Mouse (Mus musculus) limb, embryonic 11.5 days (tissue): Measurements from ENCODE around the gene Dnah2. TPM values are rescaled to one million over a fixed set of nuclear protein-coding genes. Genes with fewer than 3 reads are reported as not detected.
"Not testable (repeated sequence)": the region's sequence is repeated elsewhere in the genome, so short reads cannot be mapped to it uniquely, and the experiment has no call there.

Source experiments
- ATAC-seq: fragments of 200-750 bp; cut with Nextera tagmentation; 2 replicates; pipeline ENCODE4 v1.8.0; 2017; ENCODE audit warnings: low read depth; ENCODE audit not compliant: insufficient number of reproducible peaks, low FRiP score, low TSS enrichment
- DNase-seq: peaks from one replicate; pipeline ENCODE4 v3.0.0-alpha.2; 2015; ENCODE audit warnings: low spot score
- H3K27ac ChIP-seq: fragments of 300-500 bp; sonication (generic); replicated peaks from 2 replicates; pipeline ENCODE4 v1.5.1; 2014; ENCODE audit warnings: low read depth, mild to moderate bottlenecking, low read length
- H3K27me3 ChIP-seq: fragments of 300-500 bp; sonication (generic); 2 replicates; pipeline ENCODE4 v1.6.1; 2014; ENCODE audit warnings: mild to moderate bottlenecking, low read length, mixed read lengths; ENCODE audit not compliant: control insufficient read depth, insufficient read depth
- H3K36me3 ChIP-seq: fragments of 300-500 bp; sonication (generic); 2 replicates; pipeline ENCODE4 v1.6.1; 2014; ENCODE audit warnings: mild to moderate bottlenecking, low read length, moderate library complexity, mixed read lengths; ENCODE audit not compliant: control insufficient read depth, insufficient read depth
- H3K4me1 ChIP-seq: fragments of 300-500 bp; sonication (generic); 2 replicates; pipeline ENCODE4 v1.6.1; 2014; ENCODE audit warnings: low read length, mixed read lengths; ENCODE audit not compliant: control insufficient read depth, insufficient read depth
- H3K4me2 ChIP-seq: fragments of 300-500 bp; sonication (generic); 2 replicates; pipeline ENCODE4 v1.6.1; 2014; ENCODE audit warnings: low read depth, mild to moderate bottlenecking, moderate library complexity; ENCODE audit not compliant: severe bottlenecking
- H3K4me3 ChIP-seq: fragments of 300-500 bp; sonication (generic); 2 replicates; pipeline ENCODE4 v1.5.1; 2014; ENCODE audit warnings: low read depth, low read length
- H3K9ac ChIP-seq: fragments of 300-500 bp; sonication (generic); 2 replicates; pipeline ENCODE4 v1.6.1; 2014; ENCODE audit warnings: mild to moderate bottlenecking, low read length
- H3K9me3 ChIP-seq: fragments of 300-500 bp; sonication (generic); 2 replicates; pipeline ENCODE4 v1.6.1; 2016; ENCODE audit warnings: low read length; ENCODE audit not compliant: control insufficient read depth
- WGBS: fragments of 180-500 bp; shearing (Covaris S2); extraction: QIAGEN DNeasy Blood & Tissue Kit; methylation state at CpG from one replicate; pipeline ENCODE4 v1.1.7; 2014; 5-methylcytosine and 5-hydroxymethylcytosine counted together
- polyA plus RNA-seq: library from polyadenylated mRNA; unstranded; fragments of >200 nt; fragmentation: Nextera tagmentation; extraction: Ambion mirVana; gene quantifications from 2 replicates; pipeline ENCODE4 v1.2.1, GENCODE M21; 2014

The Dnah2 gene
- polyA plus RNA-seq, 1 experiment from 2014 or later = 0.87 TPM

DNA sequence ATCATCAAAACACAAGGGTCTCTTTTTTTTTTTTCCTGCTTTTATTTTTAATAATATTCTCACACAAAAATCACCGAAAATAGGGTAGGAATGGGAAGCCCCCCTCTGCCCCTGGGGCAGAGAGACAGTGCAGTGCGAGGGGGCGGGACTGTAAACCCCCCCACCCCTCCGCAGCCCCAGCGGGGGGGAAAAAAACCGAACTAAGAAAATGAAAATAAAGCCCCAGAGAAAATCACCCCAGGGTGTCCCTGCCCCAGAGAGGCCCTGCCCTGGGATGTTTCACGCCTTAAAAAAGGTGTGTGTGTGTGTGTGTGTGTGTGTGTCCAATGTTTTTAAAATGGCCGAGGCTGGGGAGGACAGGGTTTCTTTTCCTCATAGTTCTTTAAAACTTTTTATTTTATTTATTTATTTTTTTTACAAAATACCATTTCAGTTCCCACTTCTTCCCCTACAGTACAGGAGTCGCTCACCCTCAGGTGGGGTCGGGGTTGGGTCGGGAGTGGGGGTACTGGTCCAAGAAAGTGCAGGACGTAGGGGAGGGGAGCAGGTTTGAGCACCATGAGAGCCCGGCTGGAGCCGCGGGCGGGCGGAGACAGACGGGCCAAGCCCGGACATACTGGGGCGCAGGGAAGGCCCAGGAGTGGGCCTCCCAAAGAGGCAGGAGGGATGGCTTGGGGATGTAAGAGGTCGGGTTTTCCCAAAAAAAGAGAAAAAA lies 150.3 kb downstream of the Dnah2 start:
- Histone ChIP-seq H3K27me3 (no peaks in the 10 kb centered on the region), H3K9me3 (no peaks in the 10 kb centered on the region), H3K27ac (no peak overlapping the region), H3K4me2 (peak overlapping the region; percentile 56), H3K4me1 (peaks cover 42% of the 10 kb centered on the region), H3K36me3 (peaks cover 28% of the 10 kb centered on the region), H3K9ac (no peak overlapping the region; the same call in 1 of the 2 replicates), H3K4me3 (0 out of 2 replicates have a peak overlapping the region, but pooled peaks have one; percentile 62)
- 14% methylated on average over 21 of the region's 21 CpGs for WGBS
- DNase-seq = peak; percentile 45
- ATAC-seq = no peak

- H3K9ac ChIP-seq = peak within 1 kb of the TSS; percentile 67
- peak within 1 kb of the TSS; percentile 49 for H3K27ac ChIP-seq
- H3K4me1 ChIP-seq = peaks cover 42% of the 10 kb centered on the region
- H3K4me2 ChIP-seq = peak within 1 kb of the TSS; percentile 80
- DNase-seq (peak; percentile 73), ATAC-seq (peak; percentile 32; the same call in 1 of the 2 replicates)
- peak within 1 kb of the TSS; percentile 62 for H3K4me3 ChIP-seq
- 6% methylated on average over 16 of the region's 16 CpGs for WGBS
- no peaks in the 10 kb centered on the region for H3K9me3 ChIP-seq
- H3K36me3 ChIP-seq = peaks cover 24% of the 10 kb centered on the region
- no peaks in the 10 kb centered on the region for H3K27me3 ChIP-seq
Measured at GRCm38 (mm10) chr11:69398059-69398458, 150.9 kb downstream of the Dnah2 start, which contains the start of gene Tmem88. Gene Tmem88, minus strand, starts transcription at chr11:69398234.

GRCm38 (mm10) chr11:69397581-69398057 lies 151.3 kb downstream of the Dnah2 start:
- Histone ChIP-seq H3K9ac (peak overlapping the region; percentile 67), H3K27ac (peak overlapping the region; percentile 49), H3K4me3 (peak overlapping the region; percentile 62), H3K36me3 (peaks cover 24% of the 10 kb centered on the region), H3K4me1 (peaks cover 42% of the 10 kb centered on the region), H3K27me3 (no peaks in the 10 kb centered on the region), H3K4me2 (peak overlapping the region; percentile 56), H3K9me3 (no peaks in the 10 kb centered on the region)
- ATAC-seq (no peak), DNase-seq (peak; percentile 63)
- WGBS = 11% methylated on average over 24 of the region's 24 CpGs

DNA sequence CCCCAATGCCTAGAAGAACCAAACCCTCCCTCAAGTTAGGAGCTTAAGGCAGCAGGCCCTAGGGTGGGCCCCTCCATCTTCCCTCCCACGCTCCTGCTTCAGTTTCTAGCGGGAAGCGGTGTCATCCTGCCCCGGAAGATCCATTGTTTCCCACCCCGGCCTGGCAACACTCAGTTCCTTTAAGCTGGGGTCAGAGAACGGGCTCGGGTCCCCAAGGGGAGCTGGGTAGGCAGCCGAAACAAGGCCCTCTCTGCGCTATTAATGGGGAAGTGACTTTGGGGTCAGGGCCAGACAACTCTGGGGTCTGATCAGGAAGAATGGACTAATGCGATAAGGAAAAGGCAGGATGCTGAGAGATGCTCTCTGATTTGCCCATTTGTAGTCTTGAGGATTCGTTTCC lies 152.1 kb downstream of the Dnah2 start:
- Histone ChIP-seq H3K9ac (no peak overlapping the region), H3K4me2 (peak overlapping the region; percentile 80), H3K9me3 (no peaks in the 10 kb centered on the region), H3K27me3 (no peaks in the 10 kb centered on the region), H3K4me3 (peak overlapping the region; percentile 62; the same call in 1 of the 2 replicates), H3K4me1 (peaks cover 42% of the 10 kb centered on the region), H3K27ac (no peak overlapping the region; the same call in 1 of the 2 replicates), H3K36me3 (peaks cover 21% of the 10 kb centered on the region)
- 45% methylated on average over 11 of the region's 11 CpGs for WGBS
- DNase-seq = peak; percentile 39
- ATAC-seq = no peak

- no peaks in the 10 kb centered on the region for H3K27me3 ChIP-seq
- peaks cover 36% of the 10 kb centered on the region for H3K4me1 ChIP-seq
- peak overlapping the region; percentile 90 for H3K27ac ChIP-seq
- peaks cover 12% of the 10 kb centered on the region for H3K36me3 ChIP-seq
- H3K9ac ChIP-seq = peak overlapping the region; percentile 90
- DNase-seq (peak; percentile 96), ATAC-seq (peak; percentile 78)
- H3K4me3 ChIP-seq = peak overlapping the region; percentile 62
- no peaks in the 10 kb centered on the region for H3K9me3 ChIP-seq
- peak overlapping the region; percentile 80 for H3K4me2 ChIP-seq
- under 1% methylated on average over 48 of the region's 48 CpGs for WGBS
Measured at GRCm38 (mm10) chr11:69395634-69396373, 153.1 kb downstream of the Dnah2 start.

- Histone ChIP-seq H3K4me2 (peak within 1 kb of the TSS; percentile 80), H3K9ac (peak within 1 kb of the TSS; percentile 90), H3K4me3 (peak within 1 kb of the TSS; percentile 62), H3K4me1 (peaks cover 33% of the 10 kb centered on the region), H3K27ac (peak within 1 kb of the TSS; percentile 90)
- not testable (repeated sequence) for H3K27me3 ChIP-seq, H3K36me3 ChIP-seq, H3K9me3 ChIP-seq
- under 1% methylated on average over 20 of the region's 24 CpGs for WGBS
- ATAC-seq (peak; percentile 57), DNase-seq (peak; percentile 88)
Measured at GRCm38 (mm10) chr11:69395235-69395633, 153.7 kb downstream of the Dnah2 start, which contains the start of the genes Naa38 and Cyb5d1. Gene Naa38, plus strand, starts transcription at chr11:69395487. Gene Cyb5d1, minus strand, starts transcription at chr11:69395631.

GRCm38 (mm10) chr11:69394591-69395167 lies 154.2 kb downstream of the Dnah2 start:
- Histone ChIP-seq H3K4me1 (peaks cover 31% of the 10 kb centered on the region), H3K4me3 (peak overlapping the region; percentile 62)

More at GRCm38 (mm10) chr11:69394591-69395167, 154.2 kb downstream of the Dnah2 start:
- not testable (repeated sequence) for H3K27me3 ChIP-seq, H3K9me3 ChIP-seq, H3K36me3 ChIP-seq, H3K27ac ChIP-seq
- H3K9ac ChIP-seq = peak overlapping the region; percentile 90
- 2% methylated on average over 31 of the region's 31 CpGs for WGBS
- ATAC-seq = 0 out of 2 replicates have a peak, but pooled peaks have one; percentile 2
- DNase-seq = peak; percentile 39
- peak overlapping the region; percentile 80 for H3K4me2 ChIP-seq
